Mouse (Mus musculus) thymus, postnatal 10 days (tissue): ENCODE data around the gene Ttc9.

Experiments
- DNase-seq, 2 experiments: peaks; one replicate each; pipeline ENCODE4 v3.0.0; 2021; ENCODE audit warnings: low spot score in 2 of 2

The Ttc9 gene

DNA sequence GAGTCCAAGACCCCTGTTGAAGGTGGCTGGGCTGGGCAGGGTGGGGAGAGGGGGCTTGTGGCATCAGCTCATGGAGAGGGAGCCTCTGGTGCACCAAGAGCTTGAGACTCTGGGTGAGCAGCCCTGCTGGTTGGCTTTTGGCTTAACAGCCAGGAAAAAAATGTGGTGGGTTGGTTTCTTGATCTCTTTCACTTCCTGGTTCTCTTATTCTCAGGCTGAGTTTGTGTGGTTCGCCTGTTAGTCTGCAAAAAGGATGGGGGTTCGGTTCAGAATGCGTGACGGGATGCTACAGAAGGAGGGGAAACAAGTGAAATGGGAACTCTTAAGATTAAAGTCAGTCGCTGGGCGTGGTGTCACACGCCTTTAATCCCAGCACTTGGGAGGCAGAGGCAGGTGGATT lies 27.0 kb downstream of the Ttc9 start:
- no peak for DNase-seq

DNA sequence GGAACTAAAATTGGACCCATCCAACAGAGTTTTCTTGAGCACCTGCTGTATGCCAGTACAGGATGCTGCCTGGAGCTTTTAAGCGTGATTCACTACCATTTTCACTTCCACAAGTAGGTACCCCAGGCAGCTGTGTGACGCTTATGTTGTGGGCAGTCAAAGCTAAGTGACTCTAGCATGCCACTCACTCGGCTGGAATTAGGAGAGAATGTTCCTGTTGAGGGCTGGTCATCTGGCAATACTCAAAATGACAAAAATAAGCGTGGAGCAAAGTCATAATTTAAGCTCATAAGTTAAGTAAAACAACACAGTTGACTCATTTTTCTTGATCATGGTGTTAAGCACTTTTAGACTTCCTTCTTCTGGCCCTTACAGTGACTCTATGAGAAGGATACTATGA lies 31.0 kb downstream of the Ttc9 start:
- no peak for DNase-seq

DNA sequence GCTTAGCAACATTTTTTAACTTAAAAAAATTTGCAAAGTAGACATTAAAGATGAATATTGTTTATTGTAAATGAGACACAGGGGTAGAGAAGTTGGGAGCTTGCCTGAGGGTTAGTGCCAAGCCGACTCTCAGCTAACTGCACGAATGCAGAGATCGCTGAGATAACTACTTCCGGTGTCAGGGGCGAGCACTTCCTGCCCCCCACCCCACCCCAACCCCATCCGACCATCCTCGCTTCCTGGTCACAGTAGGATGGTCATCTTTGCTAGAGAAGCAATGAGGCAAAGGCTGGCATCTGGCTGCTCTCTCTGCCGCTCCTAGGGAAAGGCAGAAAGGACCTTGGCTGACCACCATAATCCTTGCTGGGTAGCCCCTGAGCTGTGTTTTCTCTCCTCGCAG lies 32.1 kb downstream of the Ttc9 start:
- no peak for DNase-seq

DNA sequence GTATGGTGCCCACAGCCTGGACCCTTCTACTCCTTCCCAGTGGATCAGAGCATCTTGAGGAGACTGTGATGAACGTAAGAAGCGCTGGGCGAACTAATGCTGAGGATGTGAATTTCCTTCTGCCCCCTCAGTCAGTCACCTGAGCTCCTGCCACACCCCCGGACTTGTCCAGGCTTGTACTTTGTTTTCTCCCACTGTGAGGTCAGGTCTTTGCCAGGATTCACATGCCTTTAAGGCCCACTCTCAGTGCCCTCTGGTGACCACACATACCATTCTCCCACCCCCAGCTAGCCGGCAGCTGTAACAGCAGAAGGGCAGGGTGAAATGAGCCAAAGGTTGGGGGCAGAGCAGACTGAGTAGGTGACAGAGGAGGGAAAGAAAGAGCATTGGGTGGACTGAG lies 32.9 kb downstream of the Ttc9 start:
- DNase-seq: no peak

DNA sequence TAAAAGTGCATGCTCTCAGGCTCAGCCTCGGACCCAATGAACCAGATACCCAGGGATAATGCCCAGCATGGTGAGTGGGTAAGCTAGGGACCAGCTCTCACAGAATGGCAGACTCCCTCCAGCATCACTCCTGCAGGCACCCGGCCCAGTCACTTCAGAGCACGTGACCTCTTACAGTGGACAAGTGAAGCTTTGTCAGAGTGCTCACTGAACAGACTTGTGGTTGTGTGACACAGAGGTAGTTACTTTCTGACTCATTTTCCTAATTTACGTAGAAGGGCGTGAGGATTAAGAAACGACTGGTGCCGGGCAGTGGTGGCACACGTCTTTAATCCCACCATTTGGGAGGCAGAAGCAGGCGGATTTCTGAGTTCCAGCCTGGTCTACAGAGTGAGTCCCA lies 37.4 kb downstream of the Ttc9 start:
- DNase-seq: no peak

DNA sequence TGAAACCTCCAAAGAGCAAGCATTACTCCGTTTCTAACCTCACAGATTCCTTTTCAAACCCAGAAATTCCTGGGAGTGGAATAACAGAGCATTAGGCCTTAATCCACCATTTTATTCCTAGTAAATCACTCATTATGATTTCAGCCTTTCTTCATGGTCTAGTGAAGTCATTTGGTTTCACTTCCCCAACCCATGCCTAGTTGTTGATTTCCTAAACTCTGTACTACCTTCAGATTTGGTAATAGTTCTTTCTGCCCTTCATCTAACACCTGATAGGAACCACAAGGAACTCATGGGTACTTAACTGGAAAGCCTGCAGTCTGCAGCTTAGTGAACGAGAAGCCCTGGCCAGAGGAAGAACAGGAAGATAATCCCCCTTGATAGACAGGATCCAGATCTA lies 44.5 kb downstream of the Ttc9 start:
- DNase-seq: no peak

DNA sequence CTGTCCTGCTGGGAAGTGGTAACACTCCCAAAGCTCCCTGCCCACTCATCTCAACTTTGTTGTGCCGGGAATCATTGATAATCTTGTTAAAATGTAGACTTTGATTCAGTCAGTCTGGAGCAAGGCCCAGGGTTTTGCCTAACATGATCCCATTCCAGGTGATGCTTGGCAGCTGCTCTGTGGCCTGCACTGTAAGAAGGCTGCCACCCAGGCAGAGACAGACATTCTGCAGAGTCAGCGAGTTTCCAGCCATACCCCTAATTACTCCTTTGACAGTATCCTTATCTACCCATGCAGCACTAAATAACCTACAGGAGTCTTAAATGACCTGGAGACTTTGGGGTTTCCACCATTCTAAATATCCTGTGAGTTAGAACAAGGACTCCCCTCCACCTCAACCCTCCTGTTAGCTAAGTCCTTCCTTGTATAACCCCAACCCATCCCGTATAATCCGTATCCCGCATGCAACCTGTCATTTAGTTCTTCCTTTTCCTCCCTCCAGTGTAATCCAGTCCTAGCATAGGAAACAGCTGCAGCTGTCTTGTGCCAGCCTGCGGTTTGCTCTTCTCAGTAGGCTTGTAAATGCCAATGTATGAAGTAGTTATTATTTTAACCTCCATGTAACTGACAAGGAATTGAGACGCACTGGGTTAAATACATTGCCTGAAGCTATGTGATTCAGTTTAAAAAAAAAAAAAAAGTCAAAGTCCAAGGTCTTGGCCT lies 48.9 kb downstream of the Ttc9 start:
- no peak for DNase-seq

DNA sequence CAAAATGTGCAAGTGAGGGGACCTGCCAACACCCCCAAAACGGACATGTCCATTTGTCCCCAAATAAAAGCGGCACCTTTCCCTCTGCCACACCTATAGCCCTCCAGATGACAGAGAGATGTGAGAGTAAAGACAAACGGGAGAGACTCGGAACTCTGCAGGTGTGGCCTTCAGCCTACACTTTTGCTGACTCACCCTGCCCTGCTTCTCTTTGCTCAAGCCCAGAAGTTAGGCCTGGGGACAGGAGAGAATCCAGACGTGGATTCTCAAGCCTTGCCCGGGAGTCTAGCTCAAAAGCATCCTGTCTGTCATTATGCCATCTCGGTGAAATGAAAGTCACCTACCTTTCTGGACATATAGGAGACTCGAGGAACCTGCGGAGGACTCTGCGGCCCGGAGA lies 52.3 kb downstream of the Ttc9 start:
- DNase-seq: no peak

DNA sequence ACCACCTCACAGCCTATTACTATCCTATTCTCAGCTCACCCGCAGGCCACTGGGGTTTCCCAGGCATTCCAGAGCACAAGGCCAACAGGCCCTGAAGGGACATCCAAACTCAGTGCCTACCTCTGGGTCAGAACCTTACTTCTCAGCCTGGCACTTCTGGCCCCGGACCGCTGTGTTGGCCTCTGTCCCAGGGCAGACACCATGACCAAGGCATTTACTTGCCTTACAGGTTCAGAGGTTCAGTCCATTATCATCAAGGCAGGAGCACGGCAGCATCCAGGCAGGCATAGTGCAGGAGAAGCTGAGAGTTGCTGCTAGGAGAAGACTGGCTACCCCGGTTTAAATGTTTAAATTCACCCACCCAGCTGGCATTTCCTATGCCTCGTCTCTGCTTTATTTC lies 53.0 kb downstream of the Ttc9 start:
- DNase-seq: no peak

DNA sequence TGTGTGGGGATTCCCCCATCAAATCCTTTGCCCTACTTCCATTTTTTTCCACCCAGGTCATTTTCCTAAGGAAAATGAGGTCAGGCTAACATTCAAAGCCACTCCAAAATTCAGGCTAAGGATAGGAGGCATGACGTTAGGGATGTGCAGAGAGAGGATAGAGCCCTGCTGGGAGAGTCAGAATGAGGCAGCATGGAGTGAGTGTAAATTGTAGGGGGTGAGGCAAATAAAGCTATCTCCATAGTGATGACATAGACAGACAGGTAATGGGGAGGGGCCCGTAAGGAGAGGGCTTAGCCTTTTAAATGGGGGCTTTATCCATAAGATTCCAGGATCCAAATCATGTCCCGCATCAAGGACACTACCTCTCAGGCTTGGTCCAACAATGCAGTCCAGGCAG lies 54.9 kb downstream of the Ttc9 start:
- DNase-seq: no peak

DNA sequence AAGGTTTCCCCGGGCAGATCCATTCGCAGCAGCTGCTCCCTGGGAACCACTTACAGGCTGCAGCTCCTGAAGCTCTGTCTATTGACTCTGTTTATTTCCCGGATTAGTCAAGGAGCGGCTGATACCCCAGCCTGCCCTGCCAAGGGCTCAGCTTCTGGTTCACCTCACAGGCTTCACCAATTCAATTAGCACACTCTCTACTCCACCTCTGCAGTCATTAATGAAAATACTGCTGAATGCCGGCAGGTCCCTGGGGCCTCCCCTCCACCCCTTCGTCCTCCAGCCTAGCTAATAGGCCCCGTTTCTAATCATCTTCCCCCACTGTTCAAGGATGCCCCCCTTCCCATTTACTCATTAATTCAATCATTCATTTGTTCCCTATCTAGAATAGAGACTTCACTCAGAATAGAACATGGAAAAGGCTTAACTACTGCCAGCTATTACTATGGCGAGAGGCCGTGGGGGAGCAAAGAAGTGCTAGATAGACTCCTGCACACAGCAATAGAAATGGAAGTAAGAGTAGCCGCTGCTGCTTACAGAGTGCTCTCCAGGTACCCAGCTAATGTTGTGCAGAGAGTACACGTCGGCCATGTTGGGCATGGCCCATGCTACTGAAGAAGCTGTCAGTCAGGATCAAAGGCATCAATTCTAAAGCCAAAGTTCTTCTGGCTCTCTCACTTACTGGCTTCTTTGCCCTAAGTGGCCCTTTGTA lies 55.5 kb downstream of the Ttc9 start:
- no peak for DNase-seq

DNA sequence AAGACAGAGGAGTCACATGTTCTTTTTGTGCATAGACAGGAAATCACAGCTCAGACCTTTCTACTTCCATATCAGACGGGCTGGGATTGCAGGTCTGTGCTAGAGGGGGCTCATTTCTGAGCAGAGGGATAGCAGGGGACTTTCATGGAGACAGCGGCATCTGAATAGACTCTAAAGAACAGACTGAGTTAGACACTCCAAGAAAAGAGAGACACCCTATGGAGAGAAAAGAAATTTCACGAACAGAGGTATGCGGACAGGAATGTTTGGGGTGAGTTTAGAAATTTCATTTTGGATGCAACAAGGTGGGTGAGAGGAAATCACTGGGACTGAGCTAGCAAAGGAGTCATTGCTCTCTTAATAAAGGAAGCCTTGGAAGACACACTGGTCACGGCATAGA lies 56.8 kb downstream of the Ttc9 start:
- DNase-seq: no peak

DNA sequence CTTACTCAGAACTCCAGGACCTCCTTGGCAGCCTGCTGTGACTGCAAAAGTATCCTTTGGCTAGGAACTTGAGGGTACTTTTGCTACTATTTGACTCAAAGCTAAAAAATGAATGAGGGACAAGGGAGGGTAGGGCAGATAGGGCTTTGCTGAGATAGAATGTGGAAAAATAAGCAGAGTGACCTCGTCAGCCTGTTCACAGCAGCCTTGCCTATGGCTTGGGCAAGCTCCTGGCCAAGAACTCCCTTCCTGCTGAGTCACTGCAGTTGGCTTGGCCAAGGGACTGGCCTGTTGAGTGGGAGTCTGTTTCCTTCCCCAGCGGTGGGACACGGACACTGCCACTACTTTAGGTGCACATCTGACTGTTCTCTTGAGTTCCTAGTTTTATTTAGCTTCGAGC lies 57.5 kb downstream of the Ttc9 start:
- DNase-seq: no peak

DNA sequence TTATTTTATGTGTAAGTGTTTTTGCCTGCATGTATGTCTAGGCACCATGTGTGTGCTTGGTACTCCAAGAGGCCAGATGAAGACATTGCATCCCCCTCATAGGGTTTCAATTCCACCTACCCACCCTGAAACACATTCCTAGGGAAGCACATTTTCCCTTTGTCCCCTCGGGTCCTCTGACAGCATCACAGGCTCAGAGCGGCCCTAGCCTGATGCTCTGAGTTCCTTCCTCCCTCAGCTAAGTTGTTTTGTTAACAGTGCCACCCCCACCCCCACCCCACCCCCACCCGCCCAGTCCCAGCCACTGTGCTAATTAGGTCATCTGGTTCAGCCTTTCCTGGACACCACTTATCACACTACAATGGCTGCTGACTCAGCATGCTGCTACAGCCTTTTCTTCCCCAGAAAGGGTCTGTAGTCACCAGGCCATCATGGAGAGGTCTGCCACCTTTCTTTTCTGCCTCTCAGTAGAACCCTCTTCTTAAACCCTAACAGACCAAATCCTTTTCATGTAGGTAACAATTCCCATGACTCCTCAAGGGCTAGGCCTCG lies 58.5 kb downstream of the Ttc9 start:
- DNase-seq: no peak

DNA sequence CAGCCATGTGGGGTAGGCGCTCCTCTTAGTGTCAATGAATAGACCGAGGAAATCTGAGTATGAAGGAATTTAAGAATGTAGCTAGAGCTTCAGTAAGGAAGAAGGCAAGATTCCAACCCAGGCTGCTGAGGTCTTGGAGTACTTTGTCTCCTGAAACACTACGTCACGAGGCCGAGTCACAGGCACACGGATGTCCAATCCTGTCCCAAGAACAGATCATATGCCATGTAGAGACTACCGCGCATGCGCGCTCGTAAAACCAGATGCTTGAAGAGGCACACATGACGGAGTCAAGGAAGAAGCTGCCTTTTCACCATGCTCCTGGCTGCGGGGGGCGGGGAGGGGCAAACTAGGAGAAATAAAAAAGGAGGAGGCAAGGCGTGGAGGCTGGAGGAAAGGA lies 59.1 kb downstream of the Ttc9 start:
- no peak for DNase-seq

DNA sequence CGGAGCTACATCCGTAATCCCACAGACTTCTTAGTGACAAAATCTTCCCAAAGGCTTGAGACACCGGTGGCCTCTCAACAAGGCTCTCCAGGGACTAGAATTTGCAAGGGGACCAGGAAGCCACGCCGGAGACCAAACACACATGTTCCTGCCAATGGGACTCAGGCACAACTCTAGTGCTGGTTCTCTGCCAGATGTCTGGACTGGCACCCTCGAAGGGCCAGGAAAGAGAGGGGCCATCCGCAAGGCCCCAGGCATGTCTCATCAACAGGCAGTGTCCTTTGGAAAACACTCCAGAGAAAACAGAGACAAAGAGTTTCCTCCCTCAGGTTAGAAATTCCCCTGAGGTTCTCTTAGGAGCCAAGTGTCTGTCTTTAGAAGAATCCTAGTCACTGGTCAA lies 59.7 kb downstream of the Ttc9 start:
- no peak for DNase-seq

DNA sequence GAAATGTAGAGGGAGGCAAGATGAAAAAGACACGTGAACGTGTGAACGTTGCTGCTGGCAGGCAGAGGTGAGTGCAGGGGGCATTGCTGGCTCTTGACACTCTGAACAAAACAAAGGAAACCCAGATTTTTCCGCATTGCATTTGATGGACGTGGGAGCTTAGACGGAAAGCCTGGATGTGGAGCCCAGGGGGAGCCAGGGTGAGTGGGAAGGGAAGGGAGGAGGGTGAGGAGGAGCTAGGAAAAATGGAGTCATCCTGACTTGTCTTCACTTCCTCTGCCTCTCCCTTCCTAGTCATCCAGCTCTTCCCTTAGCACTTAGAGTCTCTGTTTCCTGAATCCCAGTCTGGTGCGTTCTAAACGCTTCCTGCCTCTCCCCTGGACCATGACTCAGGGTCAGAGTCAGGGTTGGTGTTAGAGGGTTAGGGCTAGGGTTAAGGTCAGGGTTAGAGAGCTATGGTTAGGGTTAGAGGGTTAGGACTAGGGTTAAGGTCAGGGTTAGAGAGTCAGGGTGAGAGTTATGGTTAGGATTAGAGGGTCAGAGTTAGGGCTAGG lies 60.2 kb downstream of the Ttc9 start:
- DNase-seq: no peak

DNA sequence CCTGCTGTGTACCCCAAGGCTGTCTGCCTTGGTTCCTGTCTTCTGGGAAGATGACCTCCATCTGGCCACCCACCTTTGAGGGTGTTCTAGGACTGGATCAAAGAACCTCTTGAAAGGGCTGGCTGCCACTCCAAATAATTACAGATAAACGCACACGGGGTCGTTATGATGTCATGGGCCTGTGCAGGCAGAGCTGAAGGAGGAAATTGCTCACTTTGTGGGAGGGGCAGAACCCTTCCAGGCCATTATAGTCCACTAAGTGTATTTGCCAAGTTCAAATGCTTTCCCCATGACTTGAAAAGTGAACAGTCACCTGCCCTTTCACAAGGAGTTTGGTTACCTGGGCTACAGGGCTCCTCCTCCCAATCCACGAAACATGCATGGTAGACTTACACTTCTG lies 67.0 kb downstream of the Ttc9 start:
- no peak for DNase-seq

DNA sequence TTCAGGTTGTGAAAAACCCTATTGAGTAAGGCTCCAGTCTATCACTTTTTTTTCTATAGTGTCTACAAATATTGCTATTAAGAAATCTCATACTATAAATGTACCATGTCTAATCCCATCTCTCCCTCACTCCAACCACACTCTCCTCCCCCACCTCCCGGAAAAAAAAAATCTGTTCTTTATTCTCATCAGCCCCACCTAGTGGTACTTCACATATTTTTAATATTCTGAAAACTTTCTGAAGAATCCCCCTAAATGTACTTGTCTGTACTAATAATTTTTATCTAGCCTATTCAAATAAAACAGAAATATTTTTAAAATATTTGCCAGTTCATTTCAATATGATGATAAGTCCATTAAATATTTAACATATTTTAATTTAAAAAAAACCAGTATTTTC lies 71.9 kb downstream of the Ttc9 start:
- no peak for DNase-seq

DNA sequence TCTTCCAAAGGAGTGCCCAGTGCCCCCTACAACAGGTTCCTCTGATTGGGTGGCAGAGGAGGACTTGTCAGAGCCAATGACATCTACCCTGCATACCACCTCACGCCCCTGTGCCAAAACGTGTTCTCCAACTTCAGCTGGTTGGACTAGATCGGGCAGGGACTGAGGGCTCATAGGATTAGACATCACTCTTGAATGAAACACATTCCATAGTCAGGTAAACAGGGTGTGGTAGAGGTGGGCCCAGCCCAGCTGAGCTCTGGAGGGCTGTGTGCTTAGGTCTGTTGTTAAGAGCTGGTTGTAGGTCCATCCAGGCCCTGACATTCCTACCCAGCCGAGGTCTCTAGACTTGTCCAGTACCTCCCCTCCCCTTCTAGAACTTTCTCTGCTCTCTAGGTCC lies 81.6 kb downstream of the Ttc9 start:
- no peak for DNase-seq
